Mouse (Mus musculus) forebrain, embryonic 12.5 days (tissue): ENCODE measurements at regions not wholly inside any gene's neighbourhood (a gene's known extent, or its start where the extent isn't known, plus 50 kb on each side); places are given as distances from the start of the nearest gene placed in this dataset.

Source experiments
- ATAC-seq: fragments of 200-750 bp; cut with Nextera tagmentation; 2 replicates; pipeline ENCODE4 v1.8.0; 2017; ENCODE audit warnings: moderate TSS enrichment; ENCODE audit not compliant: low FRiP score
- H3K27ac ChIP-seq: fragments of 300-500 bp; sonication (generic); 2 replicates; pipeline ENCODE4 v1.5.1; 2016; ENCODE audit warnings: mild to moderate bottlenecking
- H3K27me3 ChIP-seq: fragments of 300-500 bp; sonication (generic); 2 replicates; pipeline ENCODE4 v1.6.1; 2016; ENCODE audit warnings: mild to moderate bottlenecking
- H3K36me3 ChIP-seq: fragments of 300-500 bp; sonication (generic); replicated peaks from 2 replicates; pipeline ENCODE4 v1.6.1; 2016; ENCODE audit warnings: mild to moderate bottlenecking
- H3K4me1 ChIP-seq: fragments of 300-500 bp; sonication (generic); 2 replicates; pipeline ENCODE4 v1.6.1; 2016
- H3K4me2 ChIP-seq: fragments of 300-500 bp; sonication (generic); 2 replicates; pipeline ENCODE4 v1.6.1; 2016; ENCODE audit warnings: mild to moderate bottlenecking, moderate library complexity
- H3K4me3 ChIP-seq: fragments of 300-500 bp; sonication (generic); replicated peaks from 2 replicates; pipeline ENCODE4 v1.5.1; 2016; ENCODE audit warnings: mild to moderate bottlenecking
- H3K9ac ChIP-seq: fragments of 300-500 bp; sonication (generic); 2 replicates; pipeline ENCODE4 v1.6.1; 2016; ENCODE audit warnings: mild to moderate bottlenecking
- H3K9me3 ChIP-seq: fragments of 300-500 bp; sonication (generic); 2 replicates; pipeline ENCODE4 v1.6.1; 2016
- WGBS: fragments of 180-500 bp; shearing (Covaris S2); methylation state at CpG from one replicate; pipeline ENCODE4 v1.1.7; 2016; 5-methylcytosine and 5-hydroxymethylcytosine counted together

DNA sequence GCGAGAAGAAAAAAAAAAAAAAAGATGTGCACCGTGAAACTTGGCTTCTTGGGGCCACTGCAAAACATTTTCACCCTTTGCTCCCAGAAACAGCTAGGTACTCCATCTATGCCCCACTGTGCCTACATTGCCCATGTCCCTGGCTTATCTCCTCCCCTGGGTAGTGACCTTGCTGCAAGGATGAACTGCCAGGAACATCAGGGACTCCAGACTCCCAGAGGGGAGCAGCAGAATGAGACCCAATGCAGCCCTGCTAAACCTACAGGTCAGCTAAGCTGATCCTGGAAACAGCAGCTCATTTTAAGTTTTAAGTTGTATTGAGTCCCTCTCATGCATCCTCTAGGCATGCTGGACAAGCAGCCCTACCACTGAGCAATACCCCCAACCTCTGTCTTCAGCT, 92.2 kb upstream of the Zdhhc25 start:
- no peak for ATAC-seq
- Histone ChIP-seq H3K4me1 (no peaks in the 10 kb centered on the region), H3K27me3 (no peaks in the 10 kb centered on the region), H3K4me2 (no peak overlapping the region), H3K4me3 (no peak overlapping the region), H3K27ac (no peak overlapping the region), H3K9ac (no peak overlapping the region), H3K9me3 (no peaks in the 10 kb centered on the region), H3K36me3 (no peaks in the 10 kb centered on the region)
- 92% methylated on average over 2 of the region's 2 CpGs for WGBS

DNA sequence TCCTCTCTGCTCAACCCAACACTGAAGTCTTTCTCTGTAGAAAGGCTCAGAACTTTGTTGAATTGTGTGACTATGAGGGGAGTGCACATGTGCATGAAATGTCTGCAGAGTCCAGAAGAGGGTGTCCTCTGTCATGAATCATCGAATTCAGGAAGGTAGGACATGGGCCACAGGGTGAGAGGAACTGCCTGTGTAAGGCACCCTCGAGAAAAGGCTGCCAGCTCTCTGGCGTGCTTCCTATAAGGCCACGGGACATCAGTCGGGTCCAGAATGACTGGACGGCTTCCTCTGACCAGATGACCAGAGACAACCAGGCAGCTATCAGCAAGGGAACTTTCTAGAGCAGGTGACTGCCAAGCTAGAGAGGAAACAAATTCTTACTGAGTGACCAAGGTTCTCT, 91.1 kb upstream of the Zdhhc25 start:
- 84% methylated on average over 6 of the region's 6 CpGs for WGBS
- Histone ChIP-seq H3K4me1 (no peaks in the 10 kb centered on the region), H3K4me3 (no peak overlapping the region), H3K9me3 (no peaks in the 10 kb centered on the region), H3K36me3 (no peaks in the 10 kb centered on the region), H3K9ac (no peak overlapping the region), H3K27me3 (no peaks in the 10 kb centered on the region), H3K27ac (no peak overlapping the region), H3K4me2 (no peak overlapping the region)
- ATAC-seq, result no peak

DNA sequence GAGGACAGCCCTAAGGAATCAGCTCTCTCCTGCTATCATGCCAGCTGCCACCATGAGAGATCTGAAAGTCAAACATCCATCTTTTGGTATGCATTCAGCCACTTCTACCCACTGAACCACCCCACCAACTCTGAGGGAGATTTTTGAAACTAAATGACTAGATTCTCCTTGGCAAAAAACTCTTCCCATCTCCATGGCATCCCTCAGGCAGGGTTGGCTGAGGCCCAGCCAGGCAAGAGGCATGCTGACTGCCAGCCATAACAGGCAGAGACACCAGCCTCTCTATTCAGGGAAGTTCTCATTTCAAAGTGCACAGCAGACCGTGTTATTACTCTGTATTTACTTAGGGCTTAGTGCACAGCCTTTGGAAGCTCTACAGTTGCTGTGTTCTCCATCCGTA, 90.5 kb upstream of the Zdhhc25 start:
- WGBS, result 88% methylated on average over 2 of the region's 2 CpGs
- no peak overlapping the region for H3K9ac ChIP-seq
- no peaks in the 10 kb centered on the region for H3K27me3 ChIP-seq
- H3K4me3 ChIP-seq, result no peak overlapping the region
- no peak for ATAC-seq
- no peak overlapping the region for H3K27ac ChIP-seq
- H3K4me2 ChIP-seq, result no peak overlapping the region
- H3K9me3 ChIP-seq, result no peaks in the 10 kb centered on the region
- no peaks in the 10 kb centered on the region for H3K4me1 ChIP-seq
- no peaks in the 10 kb centered on the region for H3K36me3 ChIP-seq

DNA sequence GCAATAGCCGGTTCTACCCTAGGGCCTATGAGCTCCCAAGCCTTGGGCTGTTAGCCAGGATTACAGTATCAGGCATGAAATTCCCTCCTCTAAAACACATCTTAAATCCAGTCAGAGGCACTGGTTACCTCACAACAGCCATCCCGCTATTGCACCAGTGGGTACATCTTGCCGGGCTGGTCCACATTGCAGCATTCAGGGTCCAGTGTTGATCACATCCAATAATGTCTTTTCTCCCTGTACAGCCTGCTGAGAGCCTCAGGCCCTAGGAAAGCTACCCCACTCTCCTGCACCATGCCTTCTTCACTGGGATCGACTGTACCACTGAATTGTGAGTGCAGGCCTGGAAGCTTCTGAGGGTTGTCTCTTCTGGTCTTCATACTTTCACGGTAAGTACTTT, 86.0 kb upstream of the Zdhhc25 start:
- no peaks in the 10 kb centered on the region for H3K27me3 ChIP-seq
- H3K27ac ChIP-seq, result no peak overlapping the region
- WGBS, result 96% methylated on average over 5 of the region's 5 CpGs
- no peak for ATAC-seq
- H3K9me3 ChIP-seq, result no peaks in the 10 kb centered on the region
- no peaks in the 10 kb centered on the region for H3K4me1 ChIP-seq
- H3K9ac ChIP-seq, result no peak overlapping the region
- H3K36me3 ChIP-seq, result no peaks in the 10 kb centered on the region
- H3K4me3 ChIP-seq, result no peak overlapping the region
- no peak overlapping the region for H3K4me2 ChIP-seq

DNA sequence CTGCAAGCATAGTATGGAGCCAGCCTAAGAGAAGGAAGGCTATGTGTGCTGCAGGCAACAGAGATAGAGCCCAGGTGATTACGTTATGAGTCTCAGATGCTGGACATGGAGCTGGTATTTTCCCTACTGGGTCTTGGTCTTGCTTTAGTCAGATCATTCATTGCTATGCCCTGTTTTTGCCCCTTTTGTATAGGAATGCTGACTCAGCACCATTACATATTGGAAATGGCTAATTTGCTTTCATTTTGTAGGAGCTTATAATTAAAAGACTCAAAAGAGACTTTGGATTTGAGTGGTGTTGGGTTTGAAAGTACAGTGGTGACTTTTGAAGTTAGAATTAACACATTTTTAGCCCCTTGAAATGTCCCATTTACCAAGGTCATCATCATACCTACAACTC, 68.9 kb upstream of the Zdhhc25 start:
- H3K4me3 ChIP-seq, result no peak overlapping the region
- no peak overlapping the region for H3K9ac ChIP-seq
- no peak overlapping the region for H3K4me2 ChIP-seq
- H3K9me3 ChIP-seq, result no peaks in the 10 kb centered on the region
- no peaks in the 10 kb centered on the region for H3K27me3 ChIP-seq
- WGBS, result 87% methylated on average over 1 of the region's 1 CpGs
- H3K36me3 ChIP-seq, result no peaks in the 10 kb centered on the region
- peaks cover 17% of the 10 kb centered on the region for H3K4me1 ChIP-seq
- no peak for ATAC-seq
- no peak overlapping the region for H3K27ac ChIP-seq

DNA sequence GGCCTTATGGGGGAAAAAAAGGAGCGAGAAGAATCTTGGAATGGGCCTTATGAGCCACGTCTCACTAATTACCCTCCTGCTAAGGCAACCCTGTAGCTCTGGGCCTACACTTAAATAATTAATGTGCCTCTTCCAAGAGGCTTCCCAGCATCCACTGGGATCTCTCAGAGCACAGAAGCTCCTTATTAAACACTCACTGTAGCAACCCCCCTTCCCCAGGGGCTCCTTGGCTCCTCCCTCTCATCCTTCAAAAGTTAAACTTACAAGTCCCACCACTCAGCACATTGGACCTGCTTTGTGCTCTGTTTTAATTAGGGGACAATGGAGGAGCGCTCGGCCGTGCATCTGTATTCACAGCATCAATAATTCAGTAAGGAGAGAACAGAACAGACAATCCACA, 68.1 kb upstream of the Zdhhc25 start:
- H3K4me3 ChIP-seq, result no peak overlapping the region
- H3K36me3 ChIP-seq, result no peaks in the 10 kb centered on the region
- H3K27me3 ChIP-seq, result no peaks in the 10 kb centered on the region
- H3K4me2 ChIP-seq, result no peak overlapping the region
- H3K9me3 ChIP-seq, result no peaks in the 10 kb centered on the region
- WGBS, result 28% methylated on average over 5 of the region's 5 CpGs
- H3K27ac ChIP-seq, result no peak overlapping the region
- H3K9ac ChIP-seq, result no peak overlapping the region
- peak; percentile 73; the same call in 1 of the 2 replicates for ATAC-seq
- H3K4me1 ChIP-seq, result peaks cover 17% of the 10 kb centered on the region

DNA sequence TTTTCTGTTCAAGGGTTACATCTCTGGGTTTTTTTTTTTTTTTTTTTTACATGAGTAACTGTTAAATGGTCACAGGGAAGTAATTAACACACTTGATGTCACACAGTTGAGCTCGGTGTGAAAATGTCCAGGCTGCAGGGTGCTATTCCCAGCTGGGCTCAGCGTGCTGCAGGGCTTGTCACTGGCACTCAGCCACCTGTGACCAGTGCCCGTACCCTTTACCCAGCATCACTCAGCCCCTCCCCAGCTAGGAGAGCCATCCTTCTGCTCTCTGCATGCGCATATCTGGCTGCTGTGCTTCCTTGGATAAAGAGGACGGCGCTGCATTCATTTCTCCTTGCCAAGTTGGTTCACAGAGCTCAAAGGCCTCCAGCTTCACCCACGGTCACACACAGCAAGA, 66.7 kb upstream of the Zdhhc25 start:
- 61% methylated on average over 7 of the region's 7 CpGs for WGBS
- Histone ChIP-seq H3K4me2 (no peak overlapping the region), H3K9me3 (no peaks in the 10 kb centered on the region), H3K4me3 (no peak overlapping the region), H3K36me3 (no peaks in the 10 kb centered on the region), H3K27me3 (no peaks in the 10 kb centered on the region), H3K27ac (no peak overlapping the region), H3K9ac (no peak overlapping the region), H3K4me1 (peaks cover 17% of the 10 kb centered on the region)
- peak; percentile 30; the same call in 1 of the 2 replicates for ATAC-seq

DNA sequence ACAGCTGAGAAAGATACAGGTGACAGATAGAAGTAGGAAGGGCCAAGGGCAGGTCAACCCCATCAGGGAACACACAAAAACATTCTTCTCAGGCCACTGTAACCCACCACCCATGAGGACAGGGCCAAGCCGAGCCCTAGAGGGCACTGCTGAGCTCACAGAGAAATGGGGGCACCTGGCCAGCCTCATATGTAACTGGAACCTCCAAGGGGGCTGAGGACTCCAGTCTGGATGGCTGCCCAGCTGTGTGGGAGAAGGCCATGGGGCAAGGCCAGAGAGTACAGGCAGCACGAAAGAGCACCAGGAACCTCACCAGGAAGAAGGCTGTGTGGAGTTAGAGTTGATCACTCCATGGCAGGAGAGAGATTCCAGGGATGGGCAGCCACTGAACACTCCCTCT, 64.6 kb upstream of the Zdhhc25 start:
- Histone ChIP-seq H3K9me3 (no peaks in the 10 kb centered on the region), H3K4me2 (no peak overlapping the region), H3K36me3 (no peaks in the 10 kb centered on the region), H3K27ac (no peak overlapping the region), H3K4me3 (no peak overlapping the region), H3K4me1 (peaks cover 17% of the 10 kb centered on the region), H3K9ac (no peak overlapping the region), H3K27me3 (no peaks in the 10 kb centered on the region)
- no peak for ATAC-seq
- 77% methylated on average over 2 of the region's 2 CpGs for WGBS

DNA sequence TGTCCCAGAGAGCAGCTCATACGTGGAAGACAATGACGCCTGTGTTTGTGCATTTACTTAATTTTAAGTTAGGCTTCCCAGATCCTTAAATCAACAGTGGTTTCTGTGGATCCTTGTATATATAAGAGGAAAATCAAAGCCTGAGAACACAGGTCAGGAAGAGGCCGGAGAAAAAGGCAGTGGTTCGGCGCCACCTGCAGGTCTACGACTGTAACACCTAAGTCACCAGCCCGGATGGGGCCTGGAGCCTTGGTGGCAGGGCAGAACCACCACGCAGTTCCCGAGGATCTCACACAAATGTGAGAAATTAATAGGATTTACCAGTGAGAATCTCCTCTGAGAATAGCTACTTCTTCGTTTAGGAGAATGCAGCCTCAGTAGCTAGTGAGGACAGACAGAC, 62.9 kb upstream of the Zdhhc25 start:
- no peak overlapping the region for H3K4me2 ChIP-seq
- no peak overlapping the region for H3K4me3 ChIP-seq
- H3K27ac ChIP-seq, result no peak overlapping the region
- no peak for ATAC-seq
- H3K4me1 ChIP-seq, result peaks cover 10% of the 10 kb centered on the region
- H3K27me3 ChIP-seq, result no peaks in the 10 kb centered on the region
- WGBS, result 23% methylated on average over 10 of the region's 10 CpGs
- H3K9ac ChIP-seq, result no peak overlapping the region
- H3K36me3 ChIP-seq, result no peaks in the 10 kb centered on the region
- no peaks in the 10 kb centered on the region for H3K9me3 ChIP-seq

DNA sequence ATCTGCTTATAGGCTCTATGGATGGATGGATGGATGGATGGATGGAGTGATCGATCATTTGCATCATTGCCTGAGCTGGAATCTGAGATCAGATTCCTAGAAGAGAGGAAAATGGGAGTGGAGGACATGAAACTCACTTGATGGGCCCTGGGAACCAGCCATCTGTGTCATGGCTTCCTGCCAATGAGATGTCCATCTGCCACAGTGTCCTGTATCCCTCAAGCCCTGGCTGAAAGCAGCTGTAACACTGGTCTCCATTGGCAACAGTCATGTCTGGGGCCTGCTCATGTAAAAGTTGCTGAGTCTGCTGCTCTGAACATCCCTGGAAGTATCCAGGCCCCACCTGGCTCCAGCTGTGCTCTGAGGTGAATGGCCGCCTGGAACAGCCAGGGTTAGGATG, 57.5 kb upstream of the Zdhhc25 start:
- no peaks in the 10 kb centered on the region for H3K9me3 ChIP-seq
- H3K9ac ChIP-seq, result no peak overlapping the region
- H3K4me2 ChIP-seq, result no peak overlapping the region
- H3K27ac ChIP-seq, result no peak overlapping the region
- H3K27me3 ChIP-seq, result no peaks in the 10 kb centered on the region
- H3K4me1 ChIP-seq, result 0 out of 2 replicates have a peak, but pooled peaks cover 3% of the 10 kb centered on the region
- H3K36me3 ChIP-seq, result no peaks in the 10 kb centered on the region
- 87% methylated on average over 2 of the region's 2 CpGs for WGBS
- no peak overlapping the region for H3K4me3 ChIP-seq
- no peak for ATAC-seq

DNA sequence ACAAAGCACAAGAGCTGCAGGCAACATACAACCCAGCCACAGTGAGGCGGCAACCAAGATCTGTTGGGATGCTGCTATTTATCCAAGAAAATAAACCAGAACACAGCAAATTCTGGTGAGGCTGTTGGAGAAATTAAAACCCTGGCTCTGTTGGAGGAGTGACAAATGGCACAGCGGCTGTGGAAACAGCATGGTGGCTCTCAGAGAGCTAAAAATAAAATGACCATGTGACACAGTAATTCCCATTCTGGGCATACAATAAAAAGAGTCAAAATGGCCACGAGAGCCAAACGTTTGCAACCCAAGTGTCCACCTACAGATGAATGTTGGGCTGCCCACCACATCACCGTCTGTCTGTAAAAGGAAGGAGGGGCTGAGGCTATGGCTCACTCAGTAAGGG, 55.9 kb upstream of the Zdhhc25 start:
- no peaks in the 10 kb centered on the region for H3K36me3 ChIP-seq
- no peak for ATAC-seq
- 86% methylated on average over 5 of the region's 5 CpGs for WGBS
- H3K9me3 ChIP-seq, result no peaks in the 10 kb centered on the region
- no peak overlapping the region for H3K4me3 ChIP-seq
- H3K27me3 ChIP-seq, result no peaks in the 10 kb centered on the region
- 0 out of 2 replicates have a peak, but pooled peaks cover 3% of the 10 kb centered on the region for H3K4me1 ChIP-seq
- no peak overlapping the region for H3K4me2 ChIP-seq
- no peak overlapping the region for H3K27ac ChIP-seq
- no peak overlapping the region for H3K9ac ChIP-seq

DNA sequence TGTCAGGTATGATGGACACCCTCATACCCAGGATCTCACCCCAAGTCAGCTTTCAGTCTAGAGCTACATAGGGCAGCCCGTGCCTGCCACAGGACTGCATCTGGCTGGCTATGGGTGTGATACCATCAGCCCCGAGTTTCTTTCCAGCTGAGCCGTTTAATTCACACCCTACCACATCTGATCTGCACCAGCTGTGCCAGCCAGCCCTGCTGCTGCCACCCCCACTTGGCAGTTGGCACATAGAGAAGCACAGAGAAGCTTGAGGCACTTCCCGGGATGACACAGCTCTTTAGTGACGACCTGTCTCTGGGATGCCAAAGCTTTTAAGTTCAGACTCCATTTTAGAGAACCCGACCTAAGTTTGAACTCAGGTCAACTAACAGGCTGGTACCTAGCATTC, 51.8 kb upstream of the Zdhhc25 start:
- no peak for ATAC-seq
- 76% methylated on average over 6 of the region's 6 CpGs for WGBS

More for the DNA sequence above, 51.8 kb upstream of the Zdhhc25 start:
- Histone ChIP-seq H3K27ac (no peak overlapping the region), H3K36me3 (no peaks in the 10 kb centered on the region), H3K9me3 (no peaks in the 10 kb centered on the region), H3K9ac (no peak overlapping the region), H3K4me3 (no peak overlapping the region), H3K4me2 (no peak overlapping the region), H3K4me1 (no peaks in the 10 kb centered on the region), H3K27me3 (no peaks in the 10 kb centered on the region)
